Mouse (Mus musculus): ENCODE results near the gene Phf14. TPM values are rescaled to one million over a fixed set of nuclear protein-coding genes. Genes with fewer than 3 reads are reported as not detected.

The Phf14 gene
- total and polyA plus RNA-seq, 3 experiments = 25.7 to 58.7 (median 29.6) TPM

DNA sequence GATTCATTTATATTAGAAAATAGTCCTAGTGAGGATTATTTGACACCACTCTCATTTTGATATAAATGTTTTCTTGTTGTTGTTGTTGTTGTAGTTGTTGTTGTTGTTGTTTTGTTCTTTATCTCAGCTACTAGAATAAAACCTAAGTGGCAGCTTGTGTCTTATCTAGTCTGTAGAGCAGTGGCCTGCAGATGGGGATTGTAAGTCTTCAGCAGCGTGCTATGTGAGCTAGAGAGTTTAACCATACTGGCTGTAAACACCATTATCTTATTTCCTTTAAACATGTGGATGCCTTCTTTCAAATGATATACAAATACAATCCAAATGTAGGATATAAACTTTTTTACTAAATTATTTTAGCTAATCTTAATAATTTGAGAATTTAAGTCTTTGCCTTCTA lies 98.4 kb downstream of the Phf14 start:
- H3K27me3 ChIP-seq (ENCODE audit: control insufficient read depth in 1 of 2, insufficient read depth in 2 of 2, low read length in 2 of 2) = no peaks in the 10 kb centered on the region
- no peaks in the 10 kb centered on the region for H3K4me1 ChIP-seq (ENCODE audit: control insufficient read depth in 1 of 2, insufficient read depth in 2 of 2, low read length in 2 of 2)
- no peaks in the 10 kb centered on the region for H3K79me2 ChIP-seq (ENCODE audit: control insufficient read depth, insufficient read depth, low read length, poor library complexity)
- H3K9me3 ChIP-seq (replicated peaks; ENCODE audit: insufficient read depth, low read length) = no peaks in the 10 kb centered on the region
- peaks cover 2 to 12% of the 10 kb centered on the region in 2 experiments; a peak in 3 of 4 replicates for H3K36me3 ChIP-seq (ENCODE audit: control insufficient read depth in 1 of 2, insufficient read depth in 2 of 2, low read length in 2 of 2)
- DNase-seq (ENCODE audit: low read depth, low spot score) = no peak
- no peak overlapping the region for H3K27ac ChIP-seq (ENCODE audit: control insufficient read depth, low read depth, low read length)
- no peak overlapping the region for H3K4me3 ChIP-seq (ENCODE audit: control insufficient read depth in 1 of 2, insufficient read depth in 1 of 2, low read depth in 2 of 2, low read length in 2 of 2)
- H3K9ac ChIP-seq (ENCODE audit: control insufficient read depth, low read depth, low read length, poor library complexity, severe bottlenecking) = no peak overlapping the region
- TF ChIP-seq ZNF384 (IDR thresholded peaks at IDR 0.05; ENCODE audit: low read depth, low read length) (no peak), POLR2AphosphoS2 (IDR thresholded peaks at IDR 0.05; ENCODE audit: low read length) (no peak), EP300 (IDR thresholded peaks at IDR 0.05; ENCODE audit: low read depth in 1 of 2, low read length in 2 of 2) (no peak), TBP (IDR thresholded peaks at IDR 0.05; ENCODE audit: low read depth, low read length) (no peak), NELFE (IDR thresholded peaks at IDR 0.05; ENCODE audit: low read depth, low read length) (no peak), MXI1 (IDR thresholded peaks at IDR 0.05; ENCODE audit: low read depth, low read length) (no peak), HCFC1 (IDR thresholded peaks at IDR 0.05; ENCODE audit: low read depth, low read length) (no peak), RCOR1 (IDR thresholded peaks at IDR 0.05; ENCODE audit: low read depth, low read length) (no peak), ZMIZ1 (IDR thresholded peaks at IDR 0.05; ENCODE audit: low read depth, low read length) (no peak), UBTF (IDR thresholded peaks at IDR 0.05; ENCODE audit: borderline replicate concordance, insufficient read depth, low read depth, low read length) (no peak), NRF1 (IDR thresholded peaks at IDR 0.05; ENCODE audit: insufficient read depth, low read depth, low read length, poor library complexity, severe bottlenecking) (no peak), USF1 (IDR thresholded peaks at IDR 0.05; ENCODE audit: low read depth, low read length) (no peak)

DNA sequence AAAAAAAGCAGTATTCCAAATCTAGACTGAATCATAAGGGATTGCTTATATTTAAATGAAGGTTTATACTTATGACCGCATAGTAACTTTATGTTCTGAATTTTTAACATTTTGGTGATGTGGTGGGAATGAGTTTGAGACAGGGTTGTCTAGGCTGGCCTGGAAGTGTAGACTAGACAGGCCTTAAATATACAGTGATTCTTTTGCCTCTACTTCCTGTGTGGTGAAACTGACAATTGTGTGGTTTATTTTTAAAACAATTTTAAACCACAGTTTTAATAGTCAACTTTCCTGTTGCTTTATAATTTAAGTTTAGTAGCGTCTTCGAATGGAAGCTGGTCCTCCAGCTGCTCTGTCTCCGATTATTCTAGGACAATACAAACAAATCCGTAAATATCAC lies 104.5 kb downstream of the Phf14 start:
- no peaks in the 10 kb centered on the region for H3K79me2 ChIP-seq (ENCODE audit: control insufficient read depth, insufficient read depth, low read length, poor library complexity)
- no peak for DNase-seq (ENCODE audit: low read depth, low spot score)
- no peaks in the 10 kb centered on the region for H3K27me3 ChIP-seq (ENCODE audit: control insufficient read depth in 1 of 2, insufficient read depth in 2 of 2, low read length in 2 of 2)
- H3K9ac ChIP-seq (ENCODE audit: control insufficient read depth, low read depth, low read length, poor library complexity, severe bottlenecking) = no peak overlapping the region
- H3K36me3 ChIP-seq (ENCODE audit: control insufficient read depth in 1 of 2, insufficient read depth in 2 of 2, low read length in 2 of 2) = peaks cover 2 to 6% of the 10 kb centered on the region in 2 experiments; a peak in 3 of 4 replicates
- H3K27ac ChIP-seq (ENCODE audit: control insufficient read depth, low read depth, low read length) = no peak overlapping the region
- no peak overlapping the region for H3K4me3 ChIP-seq (ENCODE audit: control insufficient read depth in 1 of 2, insufficient read depth in 1 of 2, low read depth in 2 of 2, low read length in 2 of 2)
- H3K9me3 ChIP-seq (replicated peaks; ENCODE audit: insufficient read depth, low read length) = no peaks in the 10 kb centered on the region
- TF ChIP-seq JUND (IDR thresholded peaks at IDR 0.05; ENCODE audit: low read depth, low read length) (no peak), RAD21 (IDR thresholded peaks at IDR 0.05; ENCODE audit: low read depth, low read length) (no peak), TBP (IDR thresholded peaks at IDR 0.05; ENCODE audit: low read depth, low read length) (no peak), MXI1 (IDR thresholded peaks at IDR 0.05; ENCODE audit: low read depth, low read length) (no peak), NRF1 (IDR thresholded peaks at IDR 0.05; ENCODE audit: insufficient read depth, low read depth, low read length, poor library complexity, severe bottlenecking) (no peak), TAL1 (IDR thresholded peaks at IDR 0.05; ENCODE audit: low read length) (no peak), HCFC1 (IDR thresholded peaks at IDR 0.05; ENCODE audit: low read depth, low read length) (no peak), GABPA (IDR thresholded peaks at IDR 0.05; ENCODE audit: low read depth, low read length) (no peak), POLR2AphosphoS5 (IDR thresholded peaks at IDR 0.05; ENCODE audit: borderline replicate concordance, low read depth, low read length) (no peak), MEF2A (IDR thresholded peaks at IDR 0.05; ENCODE audit: extremely low read depth, insufficient replicate concordance, low read depth, low read length, poor library complexity, severe bottlenecking) (no peak)
- no peaks in the 10 kb centered on the region; a peak in 1 of 4 replicates for H3K4me1 ChIP-seq (ENCODE audit: control insufficient read depth in 1 of 2, insufficient read depth in 2 of 2, low read length in 2 of 2)
